Mouse (Mus musculus) bone marrow, adult 2 months (tissue): Measurements from ENCODE around the gene Sinhcaf.

Experiments used
- CTCF ChIP-seq: fragments of 200-500 bp; IDR thresholded peaks from 2 replicates; pipeline ENCODE4 v1.5.1; 2011; ENCODE audit warnings: low read length, control low read depth; ENCODE audit not compliant: control insufficient read depth, insufficient read depth
- POLR2A ChIP-seq: fragments of 200-500 bp; IDR thresholded peaks from 2 replicates; pipeline ENCODE4 v1.6.1; 2011; ENCODE audit warnings: low read depth, mild to moderate bottlenecking, control low read depth, low read length, borderline replicate concordance; ENCODE audit not compliant: control insufficient read depth

GRCm38 (mm10) chr6:148992373-148993116, 46.3 kb upstream of the Sinhcaf start:
- TF ChIP-seq CTCF, result no peak
- no peak for TF ChIP-seq POLR2A
